Mouse (Mus musculus) frontal cortex, postnatal 25 days (tissue): ENCODE data around the gene Arsa.
"Not testable (repeated sequence)": the region's sequence is repeated elsewhere in the genome, so short reads cannot be mapped to it uniquely, and the experiment has no call there.

Experiments used
- DNase-seq, 2 experiments: peaks; one replicate each; pipeline ENCODE4 v3.0.0; 2022; ENCODE audit warnings: low spot score in 2 of 2

Gene Arsa

GRCm38 (mm10) chr15:89454857-89455256 is 22.4 kb downstream of the Arsa start:
- DNase-seq = no peak

GRCm38 (mm10) chr15:89453865-89454478 is 23.3 kb downstream of the Arsa start, which contains the start of gene Mapk8ip2:
Gene Mapk8ip2 (plus strand): TSS chr15:89453913.
- DNase-seq = peak in 1 of 2 experiments; percentile 54

GRCm38 (mm10) chr15:89452906-89453864 is 24.0 kb downstream of the Arsa start:
- no peak for DNase-seq

- no peak for DNase-seq
These were observed 34.6 kb downstream of the Arsa start for GRCm38 (mm10) chr15:89442486-89443070.

- DNase-seq = no peak
These were observed 41.3 kb downstream of the Arsa start for GRCm38 (mm10) chr15:89435878-89436277.

- no peak for DNase-seq
These were observed 43.1 kb downstream of the Arsa start for GRCm38 (mm10) chr15:89434136-89434535.

GRCm38 (mm10) chr15:89432946-89433345 is 44.3 kb downstream of the Arsa start:
- DNase-seq = no peak

GRCm38 (mm10) chr15:89431806-89432205 is 45.4 kb downstream of the Arsa start:
- DNase-seq = no peak

- DNase-seq = no peak
These were observed 46.0 kb downstream of the Arsa start for GRCm38 (mm10) chr15:89431271-89431670.

GRCm38 (mm10) chr15:89430771-89431170 is 46.5 kb downstream of the Arsa start:
- DNase-seq = not testable (repeated sequence)

- no peak for DNase-seq
These were observed 46.9 kb downstream of the Arsa start for GRCm38 (mm10) chr15:89430341-89430740.

- peak; percentile 85 to 92 for DNase-seq
These were observed 47.6 kb downstream of the Arsa start, which contains the start of the genes C730034F03Rik, Gm44502 and Chkb for GRCm38 (mm10) chr15:89429352-89430221. Gene C730034F03Rik (plus strand): TSS chr15:89429589. Gene Gm44502 (minus strand): TSS chr15:89429696. Gene Chkb (minus strand): TSS chr15:89429908.

- DNase-seq = no peak
These were observed 48.3 kb downstream of the Arsa start for GRCm38 (mm10) chr15:89428821-89429351.

- DNase-seq = no peak
These were observed 49.0 kb downstream of the Arsa start for GRCm38 (mm10) chr15:89428136-89428790.

- no peak for DNase-seq
These were observed 50.5 kb downstream of the Arsa start for GRCm38 (mm10) chr15:89426716-89427115.

- no peak for DNase-seq
These were observed 51.5 kb downstream of the Arsa start, which contains the start of gene Cpt1b for GRCm38 (mm10) chr15:89425711-89426121. Gene Cpt1b (minus strand): TSS chr15:89425863.

- DNase-seq = no peak
These were observed 52.6 kb downstream of the Arsa start for GRCm38 (mm10) chr15:89424621-89425020.
